Mouse (Mus musculus) right cerebral cortex, adult 2 months (tissue): ENCODE data around the gene Olfr374.

Experiments
- DNase-seq, 2 experiments: peaks; one replicate each; pipeline ENCODE4 v3.0.0; 2021 to 2022; ENCODE audit warnings: low spot score in 2 of 2

Olfr374 gene

DNA sequence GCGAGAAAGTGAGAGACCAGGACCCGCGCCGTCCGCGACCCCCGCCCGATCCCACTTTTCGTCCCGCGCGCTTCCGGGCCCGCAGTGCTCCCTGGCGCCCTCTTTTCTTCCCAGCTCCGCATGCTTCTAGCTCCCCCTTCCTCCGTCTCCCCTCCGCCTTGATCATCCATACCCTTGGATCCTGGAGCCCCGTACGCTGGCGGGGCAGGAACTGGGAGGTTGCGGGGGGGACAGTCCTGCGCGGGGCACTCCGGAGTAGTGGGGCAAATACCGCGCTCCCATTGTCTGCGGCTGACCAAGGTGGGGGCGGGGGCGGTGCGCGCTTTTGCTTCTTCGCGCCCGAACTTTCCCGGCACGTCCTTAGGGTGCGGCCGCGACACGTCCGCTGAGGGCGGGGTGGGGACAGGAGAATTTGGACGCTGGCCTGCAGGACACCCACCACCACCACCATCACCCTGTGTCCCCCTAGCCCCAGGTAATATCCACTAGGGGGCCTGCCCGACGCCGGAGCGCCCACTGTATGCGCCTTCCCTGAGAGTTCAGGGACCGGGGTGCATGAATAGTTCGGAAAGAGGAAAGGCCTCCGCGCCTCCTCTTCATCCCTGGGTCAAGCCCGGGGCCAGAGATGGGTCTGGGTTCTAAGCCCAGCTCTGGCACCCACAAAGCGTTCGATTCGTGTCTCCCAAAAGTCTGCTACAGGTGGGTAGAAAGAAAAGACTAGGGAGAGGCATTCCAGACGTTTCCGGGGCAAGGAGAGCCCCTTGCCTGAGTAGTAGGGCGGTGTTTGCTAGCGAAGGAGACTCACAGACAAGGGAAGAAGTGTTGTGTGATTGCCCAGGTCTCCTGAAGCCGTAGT is 28.8 kb downstream of the Olfr374 start:
- DNase-seq: peak in 1 of 2 experiments; percentile 20

GRCm38 (mm10) chr8:72136302-72136978 is 29.6 kb downstream of the Olfr374 start:
- peak in 1 of 2 experiments; percentile 27 for DNase-seq

GRCm38 (mm10) chr8:72137431-72137830 is 30.6 kb downstream of the Olfr374 start:
- DNase-seq: no peak

- no peak for DNase-seq
Observed at GRCm38 (mm10) chr8:72138456-72138855, 31.6 kb downstream of the Olfr374 start.

GRCm38 (mm10) chr8:72143256-72143824 is 36.5 kb downstream of the Olfr374 start:
- DNase-seq: no peak

GRCm38 (mm10) chr8:72144345-72144975 is 37.6 kb downstream of the Olfr374 start:
- DNase-seq: no peak

GRCm38 (mm10) chr8:72145511-72145910 is 38.7 kb downstream of the Olfr374 start:
- DNase-seq: no peak

DNA sequence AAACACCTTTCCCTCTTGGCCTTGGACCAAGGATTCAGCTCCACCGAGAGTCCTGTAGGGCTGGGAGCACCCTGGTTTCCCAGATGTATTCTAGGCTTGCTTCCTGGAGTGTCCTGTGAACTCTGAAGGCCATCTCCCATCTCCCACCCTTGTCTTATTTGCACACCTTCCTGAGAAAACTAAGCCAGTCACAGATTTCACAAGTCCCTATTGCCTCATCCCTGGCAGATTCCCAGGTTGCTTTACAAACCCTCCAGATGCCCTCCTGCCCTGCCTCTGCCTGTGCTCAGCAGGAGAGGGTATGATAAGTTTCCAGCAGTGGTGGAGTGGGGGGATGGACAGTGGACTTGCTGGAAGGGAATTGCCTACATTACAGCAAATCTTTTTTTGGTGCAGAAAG is 39.2 kb downstream of the Olfr374 start:
- DNase-seq: no peak

- DNase-seq: no peak
Observed at GRCm38 (mm10) chr8:72146556-72146955, 39.7 kb downstream of the Olfr374 start.

- no peak for DNase-seq
Observed at GRCm38 (mm10) chr8:72147266-72147665, 40.4 kb downstream of the Olfr374 start.

GRCm38 (mm10) chr8:72149056-72149455 is 42.2 kb downstream of the Olfr374 start:
- DNase-seq: no peak

GRCm38 (mm10) chr8:72151418-72152078 is 44.7 kb downstream of the Olfr374 start:
- DNase-seq: no peak

DNA sequence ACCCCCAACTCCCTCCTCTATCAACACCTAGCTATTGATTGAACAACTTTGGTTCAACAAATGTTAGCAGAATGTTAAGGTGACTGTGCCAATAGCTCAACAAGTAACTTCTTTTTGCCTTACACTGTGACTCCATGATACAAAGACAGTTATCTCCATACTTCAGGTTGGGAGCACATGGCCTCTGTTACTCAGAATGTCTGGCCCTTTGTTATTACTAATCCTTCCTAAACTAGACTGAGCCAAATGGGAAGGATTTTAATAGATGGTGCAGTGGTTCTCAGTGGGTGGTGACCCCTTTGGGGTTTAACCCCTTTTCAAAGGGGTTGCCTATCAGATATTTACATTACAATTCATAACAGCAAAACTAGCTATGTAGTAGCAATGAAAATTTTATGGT is 46.5 kb downstream of the Olfr374 start:
- DNase-seq: no peak

- no peak for DNase-seq
Observed at GRCm38 (mm10) chr8:72158096-72158495, 51.3 kb downstream of the Olfr374 start.

GRCm38 (mm10) chr8:72158726-72159125 is 51.9 kb downstream of the Olfr374 start:
- DNase-seq: no peak

- DNase-seq: no peak
Observed at GRCm38 (mm10) chr8:72160007-72160406, 53.2 kb downstream of the Olfr374 start.

DNA sequence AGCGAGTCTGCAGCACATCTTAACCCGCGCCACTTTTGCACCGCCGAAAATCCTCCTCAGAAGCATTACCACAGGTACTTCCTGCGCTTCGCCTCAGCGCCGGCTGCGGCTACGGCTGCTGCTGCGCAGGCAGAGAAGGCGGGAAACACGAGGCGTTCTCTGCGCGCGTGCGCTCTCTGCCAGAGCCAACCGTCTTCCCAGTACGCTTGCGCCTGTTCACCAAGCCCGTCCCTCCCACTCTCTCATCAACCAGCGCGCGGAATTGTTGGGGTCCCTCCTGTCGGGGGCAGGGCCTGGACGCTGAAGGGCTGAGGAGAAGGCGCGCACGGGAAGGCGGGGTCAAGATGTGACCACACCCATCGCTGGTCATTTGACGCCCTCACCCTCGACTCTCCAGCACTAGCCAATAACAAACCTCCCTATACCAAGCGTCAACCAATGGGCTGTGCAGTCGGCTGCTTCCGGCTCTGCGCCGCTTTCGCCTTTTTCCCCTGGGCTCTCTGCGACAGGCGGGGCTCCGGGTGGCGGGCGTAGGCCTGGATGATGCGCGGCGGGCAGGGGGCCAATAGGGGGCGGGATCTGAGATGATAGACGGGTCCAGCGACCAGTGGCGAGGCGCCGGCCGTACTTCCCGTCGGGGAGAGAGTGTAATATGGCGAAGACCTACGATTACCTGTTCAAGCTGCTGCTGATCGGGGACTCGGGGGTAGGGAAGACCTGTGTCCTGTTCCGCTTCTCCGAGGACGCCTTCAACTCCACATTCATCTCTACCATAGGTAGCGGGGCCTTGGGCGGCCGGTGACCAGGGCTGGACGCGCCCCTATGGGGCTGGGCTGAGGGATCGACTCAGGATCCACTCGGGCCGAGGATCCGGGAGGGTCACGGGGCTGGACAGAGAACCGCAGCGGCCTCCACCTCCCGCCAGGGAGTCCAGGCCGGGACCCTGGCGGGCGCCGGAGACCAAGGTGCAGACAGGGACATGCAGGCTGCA is 54.2 kb downstream of the Olfr374 start, which contains the start of gene Rab8a:
Gene Rab8a (plus strand): TSS at position 494 of the 991 bp plus-strand sequence.
- peak; percentile 99 to 100 for DNase-seq

GRCm38 (mm10) chr8:72162821-72163220 is 56.0 kb downstream of the Olfr374 start:
- no peak for DNase-seq
